Mouse (Mus musculus) B cell, adult 2 months (primary cell): ENCODE measurements around the gene Inf2.
A peak's percentile ranks its signal among the peaks of the same experiment; 100 is the strongest.

Source experiments
- DNase-seq, 2 experiments: peaks; one replicate each; pipeline ENCODE4 v3.0.0; 2022

The Inf2 gene

DNA sequence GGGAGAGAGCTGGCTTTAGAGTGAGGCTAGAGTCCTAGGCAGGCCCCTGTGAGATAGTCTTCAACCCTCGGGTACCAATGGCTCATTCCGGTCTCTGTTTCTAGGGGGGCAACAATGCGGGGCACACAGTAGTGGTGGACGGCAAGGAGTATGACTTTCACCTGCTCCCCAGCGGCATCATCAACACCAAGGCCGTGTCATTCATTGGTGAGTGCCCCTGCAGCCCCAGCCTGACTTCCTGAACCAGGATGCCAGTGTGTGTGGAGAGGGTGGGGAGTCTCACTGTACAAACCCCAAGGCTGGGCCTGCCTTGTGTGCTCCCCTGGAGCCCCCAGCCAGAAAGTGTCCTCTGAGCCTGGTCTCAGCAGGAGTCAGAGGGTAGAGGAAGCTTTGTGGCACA, 39.6 kb downstream of the Inf2 start:
- DNase-seq, result peak; percentile 24 to 25

DNA sequence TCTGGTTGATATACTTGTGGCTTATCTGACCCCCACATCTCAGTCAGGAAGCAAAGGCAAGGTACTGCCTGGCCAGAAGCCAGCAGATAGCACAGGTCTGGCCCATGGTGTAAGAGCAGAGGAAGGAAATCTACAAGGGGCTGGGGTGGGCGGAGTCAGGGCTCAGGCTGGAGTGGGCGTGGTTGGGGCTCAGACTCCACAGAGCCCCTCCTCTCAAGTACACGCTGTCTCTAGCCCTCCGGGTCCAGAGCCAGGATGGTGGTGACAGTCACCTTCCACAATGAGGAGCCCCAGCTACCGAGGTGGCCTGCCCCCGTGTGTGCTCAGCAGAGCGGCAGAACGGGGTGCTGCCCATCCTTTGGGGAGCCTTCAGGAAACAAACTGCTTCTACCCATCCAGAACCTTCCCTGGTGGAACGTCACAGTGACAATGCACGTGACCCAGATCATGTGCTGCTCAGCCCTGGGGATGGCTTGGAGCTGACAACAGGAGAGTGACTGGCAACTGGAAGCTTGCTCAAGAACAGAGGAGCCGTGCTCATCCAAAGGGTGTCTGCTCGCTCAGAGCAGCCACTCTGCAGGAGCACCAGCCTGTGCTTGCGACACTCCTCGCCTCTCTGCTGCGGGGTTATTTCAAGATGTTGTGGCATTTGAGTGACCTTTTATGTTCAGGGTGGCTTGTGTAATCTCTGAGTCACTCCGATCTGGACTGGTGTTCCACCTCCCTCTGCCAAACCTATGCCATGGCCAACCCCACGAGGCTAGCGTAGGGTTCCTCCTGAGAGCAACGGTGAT, 40.5 kb downstream of the Inf2 start:
- peak; percentile 68 to 72 for DNase-seq

DNA sequence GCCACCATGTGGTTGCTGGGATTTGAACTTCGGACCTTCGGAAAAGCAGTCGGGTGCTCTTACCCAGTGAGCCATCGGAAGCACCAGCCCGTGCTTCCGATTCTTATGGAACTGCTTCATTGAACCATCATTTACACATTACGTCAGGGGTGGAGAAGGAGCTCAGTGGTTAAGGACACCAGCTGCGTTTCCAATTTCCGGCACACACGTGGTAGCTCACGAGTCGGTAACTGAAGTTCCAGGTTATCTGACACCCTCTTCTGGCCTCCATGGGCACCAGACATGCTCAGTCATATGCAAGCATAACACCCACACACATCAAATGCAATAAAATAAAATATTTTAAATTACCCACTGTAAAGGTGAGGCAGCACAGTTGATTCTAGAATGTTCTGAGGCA, 41.4 kb downstream of the Inf2 start:
- DNase-seq, result no peak

DNA sequence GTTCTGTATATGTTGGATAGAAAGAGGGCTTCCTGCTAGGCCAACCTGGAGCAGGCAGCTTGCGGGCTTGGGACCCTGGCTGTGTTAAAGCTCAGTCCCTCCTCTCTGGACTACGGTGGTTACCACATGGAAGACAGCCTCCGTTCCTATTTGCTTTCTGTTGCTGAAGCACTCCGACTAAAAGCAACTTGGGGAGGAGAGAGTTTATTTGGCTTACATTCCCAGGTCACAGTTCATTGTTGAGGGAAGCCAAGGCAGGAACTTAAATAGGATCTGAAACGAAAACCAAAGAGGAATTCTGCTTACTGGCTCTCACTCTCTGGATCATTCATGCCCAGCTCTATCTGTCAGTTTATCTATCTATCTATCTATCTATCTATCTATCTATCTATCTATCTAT, 42.2 kb downstream of the Inf2 start:
- DNase-seq, result no peak

DNA sequence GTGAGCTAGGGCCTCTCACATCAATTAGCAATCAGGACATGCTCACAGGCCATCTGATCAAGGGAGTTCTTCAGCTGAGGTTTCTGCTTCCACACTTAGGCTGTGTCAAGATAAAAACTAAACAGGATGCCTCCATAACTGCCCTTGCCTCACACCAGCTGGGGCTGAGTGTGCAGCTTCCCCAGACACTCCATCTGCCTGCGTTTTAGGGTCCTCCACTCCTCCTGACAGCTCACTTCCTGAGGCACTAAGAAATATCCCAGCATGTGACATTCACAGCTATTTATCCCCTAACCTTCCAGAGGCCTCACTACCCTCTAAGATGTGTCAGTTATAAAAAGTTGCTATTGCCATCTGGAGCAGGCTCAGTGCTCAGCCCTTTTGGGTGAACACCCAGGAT, 42.9 kb downstream of the Inf2 start:
- no peak for DNase-seq

GRCm38 (mm10) chr12:112632084-112632777, 43.6 kb downstream of the Inf2 start:
- peak in 1 of 2 experiments; percentile 16 for DNase-seq

DNA sequence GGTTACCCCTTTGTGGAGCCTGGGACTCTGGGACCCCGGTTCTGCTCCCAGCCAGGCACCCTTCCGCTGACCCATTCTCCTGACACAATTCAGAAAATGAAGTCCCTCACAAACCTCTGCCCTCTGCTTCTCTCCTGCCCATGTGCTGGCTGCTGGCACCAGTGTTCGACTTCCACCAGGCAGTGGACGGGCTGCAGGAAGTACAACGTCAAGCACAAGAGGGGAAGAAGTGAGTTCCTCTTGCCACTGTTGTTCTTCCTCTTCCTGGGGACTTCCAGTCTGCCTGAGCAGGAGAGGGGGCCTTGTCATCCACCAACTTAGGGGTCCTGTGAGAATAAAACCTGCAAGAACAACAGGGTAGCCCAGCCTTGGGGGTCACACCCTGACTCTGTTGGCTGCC, 44.3 kb downstream of the Inf2 start:
- peak; percentile 60 for DNase-seq

- DNase-seq, result peak; percentile 57 to 58
Measured at GRCm38 (mm10) chr12:112633686-112634085, 45.1 kb downstream of the Inf2 start.

DNA sequence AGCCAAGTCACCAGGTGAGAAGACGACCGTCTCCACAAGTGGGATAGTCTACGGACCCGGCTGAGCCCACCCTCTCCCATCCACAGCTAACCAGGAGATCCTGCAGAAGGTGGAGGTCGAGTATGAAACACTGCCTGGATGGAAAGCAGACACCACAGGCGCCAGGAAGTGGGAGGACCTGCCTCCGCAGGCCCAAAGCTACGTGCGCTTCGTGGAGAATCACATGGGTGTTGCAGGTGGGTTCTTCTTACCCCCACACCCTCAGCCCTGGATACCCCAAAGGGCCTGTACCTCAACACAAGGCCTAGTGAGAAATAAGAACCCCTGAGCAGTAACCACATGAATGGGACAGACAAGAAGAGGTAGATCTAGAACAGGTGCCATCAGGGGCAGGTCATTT, 50.9 kb downstream of the Inf2 start:
- no peak for DNase-seq

GRCm38 (mm10) chr12:112643126-112643525, 54.5 kb downstream of the Inf2 start:
- no peak for DNase-seq

- peak; percentile 98 for DNase-seq
Measured at GRCm38 (mm10) chr12:112644180-112644854, 55.7 kb downstream of the Inf2 start, which contains the start of gene Siva1. TSS of gene Siva1 (plus strand) at chr12:112644679.

DNA sequence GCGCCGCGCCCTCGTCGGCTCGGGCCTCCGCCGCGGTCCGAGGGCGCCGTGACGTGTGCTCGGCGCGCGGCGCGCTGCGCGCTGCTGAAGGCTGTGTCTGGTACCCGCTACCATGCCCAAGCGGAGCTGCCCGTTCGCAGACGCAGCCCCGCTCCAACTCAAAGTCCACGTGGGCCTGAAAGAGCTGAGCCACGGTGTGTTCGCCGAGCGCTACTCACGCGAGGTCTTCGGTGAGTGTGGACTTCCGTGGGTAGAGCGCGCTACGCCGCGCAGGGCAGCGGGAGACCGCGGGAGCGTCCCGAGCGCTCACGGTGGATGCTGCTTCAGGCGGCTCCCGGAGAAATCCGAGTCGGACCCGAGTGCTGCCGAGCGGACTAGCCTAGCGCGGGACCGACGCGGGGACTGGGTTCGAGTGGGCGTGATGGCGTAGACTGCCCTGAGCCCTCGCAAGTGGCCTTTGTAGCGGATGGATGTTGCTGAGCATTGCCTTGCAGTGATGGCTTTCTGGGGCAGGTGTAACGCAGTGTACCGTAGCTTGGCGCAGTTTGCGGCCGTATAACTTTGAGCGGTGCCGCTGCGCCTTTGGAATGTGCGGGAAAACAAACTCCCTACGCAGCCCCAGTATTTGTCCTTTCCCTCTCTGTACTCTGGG, 56.4 kb downstream of the Inf2 start:
- no peak for DNase-seq

DNA sequence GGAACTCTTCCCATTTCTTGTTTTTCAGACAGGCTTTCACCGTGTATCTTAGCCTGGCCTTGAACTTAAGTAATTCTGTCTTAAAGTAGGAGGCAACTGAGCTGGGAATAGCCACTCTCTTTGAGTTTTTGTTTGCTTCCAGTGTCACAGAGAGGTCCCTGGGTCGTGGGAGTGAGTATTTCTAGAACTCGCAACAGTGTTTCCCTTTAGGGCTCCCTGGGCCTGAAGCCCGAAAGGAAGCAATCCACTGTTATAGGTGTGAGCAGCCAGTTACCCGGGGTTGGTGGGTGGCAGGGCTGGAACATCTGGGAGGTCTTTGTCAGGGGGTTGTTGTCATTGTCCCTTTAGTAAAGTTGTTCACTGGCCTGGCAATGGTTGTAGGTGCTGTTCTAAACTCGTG, 57.6 kb downstream of the Inf2 start:
- DNase-seq, result no peak

- no peak for DNase-seq
Measured at GRCm38 (mm10) chr12:112648081-112648480, 59.5 kb downstream of the Inf2 start.

DNA sequence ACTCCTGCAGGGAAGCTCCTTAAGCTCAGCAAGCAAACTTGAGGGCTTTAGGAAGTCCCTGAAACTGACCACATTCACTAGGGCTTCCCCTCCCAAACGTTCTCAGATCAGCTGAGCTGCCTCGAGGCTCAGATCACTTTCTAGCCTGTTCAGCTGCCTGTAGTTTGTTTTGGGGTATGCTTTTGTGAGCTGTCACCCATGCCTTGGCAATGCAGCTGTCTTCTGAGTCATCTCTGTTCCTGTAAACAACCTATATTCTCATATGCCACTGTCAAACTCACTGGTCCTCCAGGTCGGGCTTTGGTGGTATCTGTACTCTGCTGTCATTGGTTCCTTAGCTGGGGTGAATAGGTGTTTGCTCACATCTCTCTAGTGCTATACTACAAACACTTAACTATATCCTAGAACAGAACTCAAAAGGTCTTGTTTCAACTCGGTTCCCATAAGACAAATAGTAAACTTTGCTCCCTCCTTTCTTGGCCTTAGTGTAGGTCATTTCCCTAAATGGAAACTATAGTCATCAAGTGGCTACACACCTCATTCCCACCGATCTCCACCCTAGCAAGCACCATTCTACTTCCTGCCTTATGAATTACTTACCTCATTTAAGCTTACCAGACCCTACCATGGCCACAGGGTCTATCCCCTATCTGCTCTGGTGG, 63.3 kb downstream of the Inf2 start:
- no peak for DNase-seq

- DNase-seq, result peak; percentile 85
Measured at GRCm38 (mm10) chr12:112653157-112653824, 64.7 kb downstream of the Inf2 start.

DNA sequence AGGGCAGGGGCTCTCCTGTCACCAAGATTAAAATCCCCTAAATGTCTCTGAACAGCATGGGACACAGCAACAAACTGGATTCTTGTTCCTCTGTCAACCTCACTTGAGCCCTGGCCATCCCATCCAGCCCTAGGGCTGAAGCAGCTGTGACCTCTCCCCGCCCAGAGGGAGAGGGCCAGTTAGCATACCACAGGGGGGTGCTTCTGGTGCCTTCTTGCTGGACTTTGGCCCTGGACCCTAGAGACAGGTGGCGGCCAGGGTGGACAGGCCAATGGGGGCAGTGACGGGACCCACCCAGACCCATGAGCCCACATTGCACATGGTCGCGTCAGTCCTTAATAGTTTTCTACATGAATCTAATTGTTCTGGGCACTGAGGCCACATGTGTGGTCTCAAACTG, 65.5 kb downstream of the Inf2 start:
- DNase-seq, result no peak

GRCm38 (mm10) chr12:112658619-112659018, 70.0 kb downstream of the Inf2 start:
- DNase-seq, result no peak

GRCm38 (mm10) chr12:112659109-112659508, 70.5 kb downstream of the Inf2 start:
- DNase-seq, result peak; percentile 83 to 85

GRCm38 (mm10) chr12:112660576-112661326, 72.2 kb downstream of the Inf2 start:
- no peak for DNase-seq

DNA sequence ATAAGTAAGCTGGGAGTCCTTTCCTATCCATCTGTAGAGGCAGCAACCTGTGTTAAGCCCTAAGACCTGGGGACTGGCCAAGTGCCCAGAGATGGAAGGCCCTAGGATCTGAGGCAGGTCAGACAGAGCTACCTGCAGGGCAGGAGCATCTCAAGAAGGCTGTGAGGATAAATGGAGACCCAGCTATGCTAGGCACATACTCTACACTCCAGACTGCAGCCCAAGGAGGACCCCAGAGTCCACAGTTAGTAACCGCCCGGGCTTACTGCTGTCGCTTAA, 72.7 kb downstream of the Inf2 start:
- no peak for DNase-seq

DNA sequence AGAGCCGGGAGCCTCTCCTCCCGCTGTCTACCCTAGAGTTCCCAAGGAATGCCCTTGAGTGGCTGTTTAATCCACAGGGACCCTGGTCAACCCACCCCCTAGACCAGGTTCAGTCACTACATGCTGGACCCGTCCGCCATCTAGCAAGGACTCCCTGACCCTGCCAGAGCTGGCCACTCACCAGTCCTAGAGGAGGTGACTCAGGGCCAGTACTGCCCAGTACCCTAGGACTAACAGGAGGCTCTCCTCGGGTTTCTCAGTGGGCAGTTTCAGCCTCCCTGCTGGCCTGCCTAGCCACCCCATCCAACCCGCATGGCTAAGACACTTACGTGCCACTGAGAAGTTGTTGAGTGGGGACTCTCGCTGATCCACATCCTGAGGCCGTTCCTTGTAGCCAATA, 73.3 kb downstream of the Inf2 start:
- DNase-seq, result no peak
